In the genomic region with DNA sequence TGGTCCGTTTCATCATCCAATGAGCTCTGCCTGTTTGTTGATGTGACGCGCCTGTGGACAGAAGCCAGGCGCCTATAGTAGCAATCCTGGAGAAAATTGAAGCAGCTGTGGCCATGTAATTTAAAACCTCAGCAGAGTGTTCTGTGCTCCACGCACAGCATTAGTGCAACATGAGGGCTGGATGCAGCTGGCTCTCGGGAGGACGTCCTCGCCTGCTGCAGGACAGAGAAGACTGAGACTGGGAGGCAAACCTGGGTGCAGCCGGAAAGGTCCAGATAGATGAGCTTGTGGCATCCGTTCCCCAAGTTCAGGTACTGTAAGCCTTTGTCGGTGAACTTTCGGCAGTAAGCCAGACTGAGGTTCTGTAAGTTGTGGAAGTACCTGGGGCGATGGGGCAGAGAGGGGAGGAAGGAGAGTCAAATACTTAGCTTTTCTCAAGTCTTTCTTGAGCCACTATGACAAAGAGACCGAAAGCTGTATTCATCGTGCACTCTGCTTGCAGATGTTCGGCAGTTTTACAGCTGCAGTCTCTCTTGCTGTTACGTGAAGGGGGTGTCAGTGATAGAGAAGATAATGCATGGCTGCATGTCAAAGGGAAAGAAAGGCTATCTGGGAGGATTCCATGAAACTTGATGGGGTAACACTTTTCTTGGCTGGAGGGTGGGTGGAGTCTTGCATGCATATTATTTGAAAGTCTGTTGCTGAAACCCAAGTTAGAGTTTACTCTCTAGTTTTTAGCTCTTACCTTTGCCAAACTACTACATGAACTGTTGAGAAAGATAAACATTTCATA, we compare ENCODE assay signal across 9 mouse cellular contexts. TPM values are rescaled to one million over a fixed set of nuclear protein-coding genes. Genes with fewer than 3 reads are reported as not detected.
DNase-seq lines count a peak whose midpoint lies in the region; ATAC-seq lines count a peak whose summit lies in the region.
"Had no signal": no experiment of that assay in that cellular context is flagged by ENCODE, and none has a peak within 500 bp of the region (broad histone marks: within the 10 kb centered on the region; RNA-seq: fewer than 3 reads in every experiment).

A gene (plus strand): TSS at position 151 of the 793 bp plus-strand sequence.

- H3K9ac ChIP-seq in liver, embryonic 12.5 days, result no peak within 1 kb of the TSS
- H3K9ac ChIP-seq in forebrain, embryonic 12.5 days, result no peak within 1 kb of the TSS
- no peak within 1 kb of the TSS for H3K9ac ChIP-seq in hindbrain, embryonic 11.5 days (ENCODE audit: low read depth, low read length)

- no peaks in the 10 kb centered on the region for H3K9me3 ChIP-seq in liver, embryonic 12.5 days (replicated peaks)
- H3K9me3 ChIP-seq in forebrain, embryonic 12.5 days, result no peaks in the 10 kb centered on the region
- H3K9me3 ChIP-seq in hindbrain, embryonic 11.5 days (ENCODE audit: control insufficient read depth, low read length), result no peaks in the 10 kb centered on the region
- H3K9me3 ChIP-seq: G1E had no signal

- H3K4me3 ChIP-seq in liver, embryonic 12.5 days, result no peak within 1 kb of the TSS
- no peak within 1 kb of the TSS for H3K4me3 ChIP-seq in forebrain, embryonic 12.5 days (replicated peaks)
- no peak within 1 kb of the TSS for H3K4me3 ChIP-seq in hindbrain, embryonic 11.5 days (ENCODE audit: low read depth, low read length)

- no peak for ATAC-seq in liver, embryonic 12.5 days
- no peak for ATAC-seq in forebrain, embryonic 12.5 days (ENCODE audit: low FRiP score)
- peak; percentile 57 for ATAC-seq in hindbrain, embryonic 11.5 days (ENCODE audit: low FRiP score)

- DNase-seq in liver, result peak; percentile 34
- peak; percentile 27 for DNase-seq in hindbrain, embryonic 11.5 days (ENCODE audit: low spot score)
- peak; percentile 73 for DNase-seq in mesoderm, embryonic 11.5 days (ENCODE audit: low read depth, low spot score)
- DNase-seq in right cerebral cortex, adult 18-20 months, result no peak
- no peak for DNase-seq in spleen, postnatal 14 days (ENCODE audit: low spot score in 2 of 2)
- no peak for DNase-seq in c-Kit-positive CD71-positive TER-119-positive erythroid progenitor cells, embryonic 14.5 days (ENCODE audit: low spot score)

- H3K36me3 ChIP-seq in liver, embryonic 12.5 days, result no peaks in the 10 kb centered on the region
- H3K36me3 ChIP-seq in forebrain, embryonic 12.5 days (replicated peaks), result no peaks in the 10 kb centered on the region
- H3K36me3 ChIP-seq in hindbrain, embryonic 11.5 days (ENCODE audit: control insufficient read depth, insufficient read depth, low read length), result no peaks in the 10 kb centered on the region
- H3K36me3 ChIP-seq: G1E had no signal

- 63% methylated on average over 17 of the region's 17 CpGs for WGBS in liver, embryonic 12.5 days (ENCODE audit: insufficient replicate concordance)
- 69% methylated on average over 17 of the region's 17 CpGs for WGBS in forebrain, embryonic 12.5 days
- 56% methylated on average over 17 of the region's 17 CpGs for WGBS in hindbrain, embryonic 11.5 days

- no peak within 1 kb of the TSS for H3K4me2 ChIP-seq in liver, embryonic 12.5 days
- H3K4me2 ChIP-seq in forebrain, embryonic 12.5 days, result no peak within 1 kb of the TSS
- no peak within 1 kb of the TSS for H3K4me2 ChIP-seq in hindbrain, embryonic 11.5 days (replicated peaks; ENCODE audit: low read depth, low read length)

- H3K27me3 ChIP-seq in liver, embryonic 12.5 days (replicated peaks), result 0 out of 2 replicates have a peak, but pooled peaks cover 3% of the 10 kb centered on the region
- no peaks in the 10 kb centered on the region for H3K27me3 ChIP-seq in forebrain, embryonic 12.5 days
- H3K27me3 ChIP-seq in hindbrain, embryonic 11.5 days (ENCODE audit: control insufficient read depth, insufficient read depth, low read length), result no peaks in the 10 kb centered on the region

- H3K4me1 ChIP-seq in liver, embryonic 12.5 days, result no peaks in the 10 kb centered on the region
- H3K4me1 ChIP-seq in forebrain, embryonic 12.5 days, result peaks cover 6% of the 10 kb centered on the region; the same call in 1 of the 2 replicates
- no peaks in the 10 kb centered on the region for H3K4me1 ChIP-seq in hindbrain, embryonic 11.5 days (replicated peaks; ENCODE audit: control insufficient read depth, insufficient read depth, low read length)

- H3K27ac ChIP-seq in liver, embryonic 12.5 days, result no peak within 1 kb of the TSS
- no peak within 1 kb of the TSS for H3K27ac ChIP-seq in forebrain, embryonic 12.5 days
- no peak within 1 kb of the TSS for H3K27ac ChIP-seq in hindbrain, embryonic 11.5 days (ENCODE audit: low read depth, low read length)

RNA-seq across cellular contexts. Expression of the gene that starts here (rescaled TPM):
- 1.6 and 2.2 TPM in 2 replicates for polyA plus RNA-seq in liver, embryonic 12.5 days (2016; fragmentation: Nextera tagmentation; extraction: Ambion mirVana)
- 14.1 and 16.8 TPM in 2 replicates for polyA plus RNA-seq in forebrain, embryonic 12.5 days (2016; fragmentation: Nextera tagmentation; extraction: Ambion mirVana)
- 23.6 and 27.3 TPM in 2 replicates for polyA plus RNA-seq in hindbrain, embryonic 11.5 days (2014; fragmentation: Nextera tagmentation; extraction: Ambion mirVana)
- polyA plus RNA-seq: G1E had no signal

Comparison
In these comparisons a context has a peak if more than half of its experiments do, and no peak if none do; other contexts are left out.
1. DNase-seq: peak in liver (single experiment), hindbrain, embryonic 11.5 days (single experiment) and mesoderm, embryonic 11.5 days (single experiment); none in right cerebral cortex, adult 18-20 months (single experiment), spleen, postnatal 14 days (0 of 2) and c-Kit-positive CD71-positive TER-119-positive erythroid progenitor cells, embryonic 14.5 days (single experiment).